Mouse (Mus musculus): ENCODE measurements around the gene Ccnd1.
A peak's percentile ranks its signal among the peaks of the same experiment; 100 is the strongest.
"Not testable (repeated sequence)": the region's sequence is repeated elsewhere in the genome, so short reads cannot be mapped to it uniquely, and the experiment has no call there.

The Ccnd1 gene

GRCm38 (mm10) chr7:144907793-144908192, 31.9 kb downstream of the Ccnd1 start:
- peak; percentile 59 for DNase-seq (ENCODE audit: low spot score)

GRCm38 (mm10) chr7:144906708-144907397, 32.9 kb downstream of the Ccnd1 start:
- peak; percentile 85 for DNase-seq (ENCODE audit: low spot score)

GRCm38 (mm10) chr7:144905514-144905913, 34.2 kb downstream of the Ccnd1 start:
- DNase-seq (ENCODE audit: low spot score): not testable (repeated sequence)

GRCm38 (mm10) chr7:144898506-144898905, 41.2 kb downstream of the Ccnd1 start:
- DNase-seq (ENCODE audit: low spot score): no peak

- DNase-seq (ENCODE audit: low spot score): peak; percentile 88
Observed at GRCm38 (mm10) chr7:144896294-144897218, 43.2 kb downstream of the Ccnd1 start, which contains the start of gene Fgf15. Fgf15 (plus strand) TSS chr7:144896531.

- peak; percentile 90 for DNase-seq (ENCODE audit: low spot score)
Observed at GRCm38 (mm10) chr7:144895305-144896111, 44.2 kb downstream of the Ccnd1 start.

GRCm38 (mm10) chr7:144894706-144895105, 45.0 kb downstream of the Ccnd1 start:
- DNase-seq (ENCODE audit: low spot score): peak; percentile 72

- peak; percentile 86 for DNase-seq (ENCODE audit: low spot score)
Observed at GRCm38 (mm10) chr7:144894191-144894590, 45.5 kb downstream of the Ccnd1 start.

GRCm38 (mm10) chr7:144892322-144892721, 47.4 kb downstream of the Ccnd1 start:
- DNase-seq (ENCODE audit: low spot score): peak; percentile 61

GRCm38 (mm10) chr7:144891863-144892262, 47.9 kb downstream of the Ccnd1 start:
- no peak for DNase-seq (ENCODE audit: low spot score)

GRCm38 (mm10) chr7:144890661-144891060, 49.1 kb downstream of the Ccnd1 start:
- not testable (repeated sequence) for DNase-seq (ENCODE audit: low spot score)

GRCm38 (mm10) chr7:144888564-144889299, 51.0 kb downstream of the Ccnd1 start:
- DNase-seq (ENCODE audit: low spot score): no peak

- no peak for DNase-seq (ENCODE audit: low spot score)
Observed at GRCm38 (mm10) chr7:144887672-144888071, 52.1 kb downstream of the Ccnd1 start.

- no peak for DNase-seq (ENCODE audit: low spot score)
Observed at GRCm38 (mm10) chr7:144883106-144883505, 56.6 kb downstream of the Ccnd1 start.
